Mouse (Mus musculus) testis, adult 2 months (tissue): ENCODE data around the gene Tshr. TPM values are rescaled to one million over a fixed set of nuclear protein-coding genes. Genes with fewer than 3 reads are reported as not detected.

Source experiments
- H3K27ac ChIP-seq: fragments of 200-500 bp; 2 replicates; pipeline ENCODE4 v1.5.1; 2012; ENCODE audit warnings: low read depth, low read length; ENCODE audit not compliant: control insufficient read depth, insufficient read depth
- H3K27me3 ChIP-seq: fragments of 200-500 bp; 2 replicates; pipeline ENCODE4 v1.6.1; 2012; ENCODE audit warnings: mild to moderate bottlenecking, low read length, moderate library complexity; ENCODE audit not compliant: control insufficient read depth, insufficient read depth
- H3K36me3 ChIP-seq: fragments of 200-500 bp; 2 replicates; pipeline ENCODE4 v1.6.1; 2012; ENCODE audit warnings: mild to moderate bottlenecking, low read length; ENCODE audit not compliant: control insufficient read depth, insufficient read depth
- H3K4me1 ChIP-seq: fragments of 200-500 bp; 2 replicates; pipeline ENCODE4 v1.6.1; 2012; ENCODE audit warnings: low read length; ENCODE audit not compliant: control insufficient read depth, insufficient read depth
- H3K4me3 ChIP-seq: fragments of 200-500 bp; 2 replicates; pipeline ENCODE4 v1.5.1; 2012; ENCODE audit warnings: low read depth, mild to moderate bottlenecking, low read length, moderate library complexity, mixed read lengths; ENCODE audit not compliant: control insufficient read depth
- CTCF ChIP-seq: fragments of 200-500 bp; IDR thresholded peaks from 2 replicates; pipeline ENCODE4 v1.5.1; 2012; ENCODE audit warnings: low read depth, mild to moderate bottlenecking, inconsistent platforms, low read length, moderate library complexity; ENCODE audit not compliant: control insufficient read depth, insufficient read depth, insufficient replicate concordance
- POLR2A ChIP-seq: fragments of 200-500 bp; IDR thresholded peaks from 2 replicates; pipeline ENCODE4 v1.6.1; 2012; ENCODE audit warnings: low read depth, mild to moderate bottlenecking, inconsistent platforms, low read length, moderate library complexity; ENCODE audit not compliant: control insufficient read depth
- polyA plus RNA-seq: library from polyadenylated mRNA; depleted of rRNA; stranded (reverse); fragments of >200 nt; gene quantifications from 2 replicates; pipeline ENCODE4 v1.2.3, GENCODE M21; 2012; rRNA removed

Tshr gene
- polyA plus RNA-seq, 1 experiment: 4.2 TPM

DNA sequence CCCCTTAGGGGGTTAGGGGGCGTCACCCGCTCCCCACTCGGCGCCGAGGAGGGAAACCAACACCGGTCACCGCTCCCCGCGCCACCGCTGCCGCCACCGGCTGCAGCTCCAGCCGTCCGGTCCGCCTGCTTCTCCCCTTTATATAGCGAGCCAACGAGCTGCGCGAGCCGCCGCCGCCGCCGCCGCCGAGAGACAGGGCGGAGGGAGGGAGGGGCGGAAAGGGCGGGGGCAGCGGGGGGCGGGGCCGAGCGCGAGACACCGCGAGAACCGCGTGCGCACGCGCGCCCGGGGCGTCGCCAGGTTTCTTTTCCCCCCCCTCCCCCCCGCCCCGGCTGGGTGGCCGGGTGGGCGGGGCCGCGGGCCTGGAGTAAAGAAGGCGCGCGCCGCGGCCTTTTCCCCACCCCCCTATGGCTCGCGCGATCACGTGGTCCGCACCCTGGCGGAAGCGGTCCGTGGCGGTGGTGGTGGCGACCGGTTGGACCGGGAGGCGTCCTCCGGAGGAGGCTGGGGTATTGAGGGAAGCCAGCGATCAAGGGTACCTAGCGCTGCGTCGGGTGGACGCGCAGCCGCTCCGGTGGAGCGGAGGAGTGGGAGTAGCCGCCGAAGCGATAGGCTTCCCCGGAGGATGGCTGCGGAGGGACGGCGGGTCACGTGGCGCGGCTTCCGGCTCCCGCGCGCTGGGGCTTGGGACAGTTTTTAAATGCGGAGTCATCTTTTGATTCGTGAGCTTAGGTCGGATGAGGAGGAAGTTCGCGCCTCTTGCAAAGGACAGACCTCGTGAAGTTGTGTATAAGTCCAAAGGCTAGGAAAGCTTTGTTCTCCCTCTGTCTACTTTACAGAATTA lies 205.7 kb downstream of the Tshr start, which contains the start of gene Gtf2a1:
Gtf2a1 (minus strand) TSS at position 641 of the 844 bp plus-strand sequence.
- H3K27ac ChIP-seq: peak within 1 kb of the TSS; percentile 94
- peak within 1 kb of the TSS; percentile 95 for H3K4me3 ChIP-seq
- H3K36me3 ChIP-seq: no peaks in the 10 kb centered on the region; the same call in 1 of the 2 replicates
- no peak for TF ChIP-seq CTCF
- TF ChIP-seq POLR2A: peak; percentile 99
- no peaks in the 10 kb centered on the region; the same call in 1 of the 2 replicates for H3K4me1 ChIP-seq
- H3K27me3 ChIP-seq: no peaks in the 10 kb centered on the region

DNA sequence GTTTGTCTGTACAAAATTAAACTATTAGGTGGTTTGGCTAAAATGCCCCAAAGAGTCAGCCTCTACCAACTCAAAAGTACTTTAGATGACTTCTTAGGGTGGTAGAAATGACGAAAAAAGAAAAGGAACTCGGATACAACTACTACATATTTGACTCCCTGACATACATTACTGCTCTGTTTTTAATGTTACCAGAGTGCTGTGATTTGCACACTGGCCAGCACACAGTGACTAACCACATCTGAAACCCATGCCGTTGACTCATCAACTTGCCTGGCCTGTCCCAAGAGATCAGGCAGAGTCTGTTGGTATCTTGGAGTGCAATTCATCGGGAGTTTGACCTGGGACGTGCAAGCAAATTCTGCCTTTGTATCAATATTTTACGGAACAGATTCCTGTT lies 206.4 kb downstream of the Tshr start:
- no peaks in the 10 kb centered on the region; the same call in 1 of the 2 replicates for H3K4me1 ChIP-seq
- H3K4me3 ChIP-seq: peak overlapping the region; percentile 88
- H3K27me3 ChIP-seq: no peaks in the 10 kb centered on the region
- H3K27ac ChIP-seq: peak overlapping the region; percentile 94
- TF ChIP-seq CTCF: no peak
- TF ChIP-seq POLR2A: no peak
- no peaks in the 10 kb centered on the region for H3K36me3 ChIP-seq

DNA sequence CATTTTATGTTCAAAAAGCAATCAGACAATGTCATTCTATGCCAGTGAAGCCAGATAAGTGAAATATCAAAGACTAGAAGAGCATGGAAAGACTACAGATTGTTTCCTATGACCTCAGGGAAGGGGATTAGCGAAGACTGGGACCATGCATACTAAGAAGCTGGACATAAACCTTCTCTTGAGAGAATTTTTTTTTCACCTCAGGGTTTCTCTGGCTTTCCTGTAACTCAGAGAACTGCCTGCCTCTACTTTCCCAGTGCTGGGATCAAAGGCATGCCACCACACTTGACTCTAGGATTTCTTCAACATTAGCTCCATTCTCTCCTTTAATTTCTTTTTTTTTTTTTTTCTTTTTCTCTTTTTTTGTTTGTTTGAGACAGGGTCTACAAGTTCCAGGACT lies 206.8 kb downstream of the Tshr start:
- no peaks in the 10 kb centered on the region for H3K36me3 ChIP-seq
- TF ChIP-seq CTCF: no peak
- no peak for TF ChIP-seq POLR2A
- H3K27ac ChIP-seq: no peak overlapping the region; the same call in 1 of the 2 replicates
- H3K27me3 ChIP-seq: no peaks in the 10 kb centered on the region
- peak overlapping the region; percentile 88; the same call in 1 of the 2 replicates for H3K4me3 ChIP-seq
- H3K4me1 ChIP-seq: no peaks in the 10 kb centered on the region; the same call in 1 of the 2 replicates

DNA sequence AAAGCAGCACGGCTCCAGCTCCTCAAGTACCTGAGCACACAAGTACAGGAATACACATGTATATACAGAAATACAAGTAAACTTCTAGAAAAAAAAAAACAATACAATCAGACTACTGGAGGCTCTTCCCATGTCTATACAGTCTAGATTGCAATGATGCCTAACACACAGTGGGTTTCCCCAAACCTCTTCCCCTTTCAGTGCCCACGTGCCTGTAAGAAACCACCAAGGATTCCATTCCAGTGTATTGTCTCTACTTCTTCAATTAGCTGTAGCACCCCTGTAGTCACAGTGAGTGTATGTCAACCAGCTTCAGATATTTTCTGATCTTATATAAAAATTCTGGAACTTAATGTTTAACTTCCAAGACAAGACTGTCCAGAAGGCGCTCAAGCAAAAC lies 207.8 kb downstream of the Tshr start:
- Histone ChIP-seq H3K27ac (no peak overlapping the region), H3K4me3 (no peak overlapping the region), H3K4me1 (no peaks in the 10 kb centered on the region; the same call in 1 of the 2 replicates), H3K27me3 (no peaks in the 10 kb centered on the region), H3K36me3 (no peaks in the 10 kb centered on the region)
- TF ChIP-seq POLR2A: no peak
- TF ChIP-seq CTCF: no peak

Other genes starting within 250 kb of the Tshr start
- 184 and 216 TPM in 2 replicates for gene Cep128, start 154 bp upstream of the Tshr start, polyA plus RNA-seq
- gene Gtf2a1, start 205.9 kb downstream of the Tshr start, polyA plus RNA-seq: 17.7 and 19.4 TPM in 2 replicates